Mouse (Mus musculus) layer of hippocampus, adult 2 months (tissue): ENCODE data around the gene Stkld1. TPM values are rescaled to one million over a fixed set of nuclear protein-coding genes. Genes with fewer than 3 reads are reported as not detected.

ENCODE experiments used
- DNase-seq, 2 experiments: peaks; one replicate each; pipeline ENCODE4 v3.0.0; 2022; ENCODE audit warnings: low spot score in 2 of 2
- H3K27ac ChIP-seq: fragments of 200-600 bp; 2 replicates; pipeline ENCODE4 v1.8.1; 2022
- H3K4me3 ChIP-seq: fragments of 200-600 bp; 2 replicates; pipeline ENCODE4 v1.8.1; 2022; ENCODE audit warnings: mild to moderate bottlenecking
- CTCF ChIP-seq: fragments of 200-600 bp; conservative IDR thresholded peaks from 2 replicates; pipeline ENCODE4 v1.8.1; 2022; ENCODE audit warnings: antibody characterized with exemption, mild to moderate bottlenecking, moderate library complexity
- total RNA-seq, 2 experiments: library from RNA; stranded (reverse); gene quantifications; 2 replicates each; pipeline ENCODE4 v1.2.3; 2021

Gene Stkld1
- total RNA-seq, 2 experiments from 2014 or later, result 0.27 TPM; not detected in 1

- Histone ChIP-seq H3K4me3 (no peak overlapping the region), H3K27ac (no peak overlapping the region)
- DNase-seq, result no peak
- TF ChIP-seq CTCF, result no peak
These were observed 64.1 kb downstream of the Stkld1 start for GRCm38 (mm10) chr2:26997993-26998392.

Other genes starting within 250 kb of the Stkld1 start
- not detected for gene Abo, start 69.1 kb upstream of the Stkld1 start, total RNA-seq
- gene Surf6, start 31.2 kb upstream of the Stkld1 start, total RNA-seq, result 10 to 100 TPM; 24.3 to 27.6 TPM
- gene Med22, start 23.4 kb upstream of the Stkld1 start, total RNA-seq, result 10 to 100 TPM; 44.6 to 46.5 TPM
- gene Rpl7a, start 23.3 kb upstream of the Stkld1 start, total RNA-seq, result 100 to 1,000 TPM; 245 to 261 TPM
- gene Surf2, start 17.7 kb upstream of the Stkld1 start, total RNA-seq, result 10 to 100 TPM; 35.9 to 36.9 TPM
- 100 to 1,000 TPM in 1 of 2 experiments, 10 to 100 TPM in 1; 96.7 to 101 TPM for gene Surf1, start 17.5 kb upstream of the Stkld1 start, total RNA-seq
- 10 to 100 TPM; 51.9 to 55.2 TPM for gene Surf4, start 119 bp upstream of the Stkld1 start, total RNA-seq
- gene Rexo4, start 30.3 kb downstream of the Stkld1 start, total RNA-seq, result 10 to 100 TPM; 57.4 to 62.2 TPM
- 1 to 10 TPM in 1 of 2 experiments, under 1 TPM in 1; 0.90 to 1.1 TPM for gene Adamts13, start 39.4 kb downstream of the Stkld1 start, total RNA-seq
- 10 to 100 TPM; 45.0 to 47.0 TPM for gene Cacfd1, start 75.9 kb downstream of the Stkld1 start, total RNA-seq
- gene Slc2a6, start 94.0 kb downstream of the Stkld1 start, total RNA-seq, result 10 to 100 TPM; 38.4 to 42.3 TPM
- under 1 TPM; 0.51 to 0.71 TPM for gene Mymk, start 138.1 kb downstream of the Stkld1 start, total RNA-seq
- gene Adamtsl2, start 145.3 kb downstream of the Stkld1 start, total RNA-seq, result 10 to 100 TPM; 12.8 to 18.1 TPM
- gene Fam163b, start 208.4 kb downstream of the Stkld1 start, total RNA-seq, result 100 to 1,000 TPM; 132 to 144 TPM
- 1 to 10 TPM in 1 of 2 experiments, under 1 TPM in 1; 0.46 to 1.4 TPM for gene Dbh, start 231.2 kb downstream of the Stkld1 start, total RNA-seq